In the genomic region with DNA sequence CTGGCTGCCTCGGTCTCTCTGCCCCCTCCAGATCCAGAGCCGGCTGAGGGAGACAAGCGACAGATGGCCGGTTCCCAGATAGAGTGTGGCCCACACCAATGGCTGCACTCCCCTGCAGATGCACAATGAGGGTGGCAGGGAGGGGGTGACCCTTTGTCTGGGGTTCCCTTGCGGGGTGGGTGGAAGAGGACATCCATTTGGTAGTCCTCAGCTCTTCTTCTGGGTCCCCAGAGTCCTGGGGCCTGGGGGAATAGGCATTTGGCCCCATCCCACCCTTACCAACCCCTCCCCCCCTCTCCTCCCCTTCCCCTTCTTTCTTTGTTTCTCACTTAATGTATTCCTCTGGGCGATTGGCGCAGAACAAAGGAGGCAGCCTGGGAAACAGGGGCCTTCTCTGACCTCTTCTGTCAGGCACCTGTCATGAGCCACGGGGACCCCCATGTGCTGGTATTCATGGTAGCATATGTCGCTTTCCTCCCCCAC, we compare ENCODE assay signal across 15 mouse cellular contexts. TPM values are rescaled to one million over a fixed set of nuclear protein-coding genes. Genes with fewer than 3 reads are reported as not detected.
DNase-seq lines count a peak whose midpoint lies in the region; ATAC-seq lines count a peak whose summit lies in the region.
"Had no signal": no experiment of that assay in that cellular context is flagged by ENCODE, and none has a peak within 500 bp of the region (broad histone marks: within the 10 kb centered on the region; RNA-seq: fewer than 3 reads in every experiment).

No protein-coding gene starts in this region.

- H3K4me2 ChIP-seq in forebrain, embryonic 16.5 days (ENCODE audit: low read length) = no peak overlapping the region
- H3K4me2 ChIP-seq in midbrain, embryonic 12.5 days (replicated peaks) = peak overlapping the region; percentile 26; the same call in 1 of the 2 replicates
- H3K4me2 ChIP-seq: kidney, embryonic 15.5 days; limb, embryonic 15.5 days had no signal

- ATAC-seq in forebrain, embryonic 16.5 days = peak; percentile 68
- peak; percentile 84 for ATAC-seq in midbrain, embryonic 12.5 days (ENCODE audit: low FRiP score, low read depth)
- ATAC-seq: lung, postnatal 0 days had no signal

- intact Hi-C loops in left cerebral cortex, postnatal 4 days (cut with DNase I) = no loop called here
- intact Hi-C loops in left cerebral cortex, postnatal 25 days (cut with DNase I) = loop anchor here (10.0 kb wide), 1 partner anchor 325 kb away; no protein-coding TSS in a partner anchor

- no peaks in the 10 kb centered on the region for H3K9me3 ChIP-seq in forebrain, embryonic 16.5 days (ENCODE audit: control insufficient read depth, low read length)
- no peaks in the 10 kb centered on the region for H3K9me3 ChIP-seq in midbrain, embryonic 12.5 days
- H3K9me3 ChIP-seq: kidney, embryonic 15.5 days; limb, embryonic 15.5 days had no signal

- peak; percentile 66 for DNase-seq in left cerebral cortex, postnatal 4 days
- DNase-seq in left cerebral cortex, postnatal 25 days (ENCODE audit: low spot score in 2 of 2) = no peak
- peak; percentile 95 for DNase-seq in retina, postnatal 1 day
- DNase-seq in right cerebral cortex, postnatal 10 days (ENCODE audit: low spot score in 2 of 2) = no peak
- DNase-seq in ovary, postnatal 10 days (ENCODE audit: low spot score) = no peak
- DNase-seq in urinary bladder, postnatal 25 days (ENCODE audit: low spot score) = no peak
- DNase-seq: cerebellum, adult 8-10 months; heart, adult 18-20 months; heart, postnatal 36 days; thymus, adult 18-20 months had no signal

- 5% methylated on average over 9 of the region's 9 CpGs for WGBS in forebrain, embryonic 16.5 days
- 13% methylated on average over 9 of the region's 9 CpGs for WGBS in midbrain, embryonic 12.5 days

- H3K27me3 ChIP-seq in forebrain, embryonic 16.5 days (replicated peaks; ENCODE audit: control insufficient read depth, insufficient read depth, low read length) = no peaks in the 10 kb centered on the region
- H3K27me3 ChIP-seq in midbrain, embryonic 12.5 days = no peaks in the 10 kb centered on the region
- H3K27me3 ChIP-seq: kidney, embryonic 15.5 days; limb, embryonic 15.5 days had no signal

- peaks cover 14% of the 10 kb centered on the region for H3K36me3 ChIP-seq in forebrain, embryonic 16.5 days (ENCODE audit: control insufficient read depth, insufficient read depth)
- peaks cover 61% of the 10 kb centered on the region for H3K36me3 ChIP-seq in midbrain, embryonic 12.5 days

- H3K4me1 ChIP-seq in forebrain, embryonic 16.5 days (replicated peaks; ENCODE audit: control insufficient read depth, insufficient read depth, low read length) = peaks cover 28% of the 10 kb centered on the region
- H3K4me1 ChIP-seq in midbrain, embryonic 12.5 days = peaks cover 59% of the 10 kb centered on the region

- 0 out of 2 replicates have a peak overlapping the region, but pooled peaks have one; percentile 26 for H3K9ac ChIP-seq in forebrain, embryonic 16.5 days (replicated peaks; ENCODE audit: low read depth, low read length)
- 0 out of 2 replicates have a peak overlapping the region, but pooled peaks have one; percentile 28 for H3K9ac ChIP-seq in midbrain, embryonic 12.5 days (replicated peaks)
- H3K9ac ChIP-seq: kidney, embryonic 15.5 days; limb, embryonic 15.5 days had no signal

- H3K27ac ChIP-seq in forebrain, embryonic 16.5 days (ENCODE audit: low read length) = peak overlapping the region; percentile 84
- peak overlapping the region; percentile 96 for H3K27ac ChIP-seq in midbrain, embryonic 12.5 days (replicated peaks)
- H3K27ac ChIP-seq: kidney, embryonic 15.5 days; limb, embryonic 15.5 days had no signal

- no peak overlapping the region for H3K4me3 ChIP-seq in forebrain, embryonic 16.5 days (replicated peaks; ENCODE audit: low read length)
- no peak overlapping the region for H3K4me3 ChIP-seq in midbrain, embryonic 12.5 days
- H3K4me3 ChIP-seq: kidney, embryonic 15.5 days; limb, embryonic 15.5 days had no signal

RNA-seq across cellular contexts. Expression of a gene that starts 34.7 kb away (rescaled TPM):
- 10 to 100 TPM; 52.0 to 56.3 TPM for total RNA-seq in left cerebral cortex, postnatal 4 days (2021)
- 10 to 100 TPM; 12.8 to 18.2 TPM for total RNA-seq in left cerebral cortex, postnatal 25 days (2021)
- polyA plus RNA-seq in forebrain, embryonic 16.5 days (2015; fragmentation: Nextera tagmentation; extraction: Ambion mirVana) = 16.0 and 17.9 TPM in 2 replicates
- 21.3 and 21.7 TPM in 2 replicates for polyA plus RNA-seq in midbrain, embryonic 12.5 days (2016; fragmentation: Nextera tagmentation; extraction: Ambion mirVana)

RNA-seq across cellular contexts. Expression of a gene that starts 49.8 kb away (rescaled TPM):
- 100 to 1,000 TPM; 103 to 109 TPM for total RNA-seq in left cerebral cortex, postnatal 4 days (2021)
- 10 to 100 TPM; 73.9 to 92.0 TPM for total RNA-seq in left cerebral cortex, postnatal 25 days (2021)
- polyA plus RNA-seq in forebrain, embryonic 16.5 days (2015; fragmentation: Nextera tagmentation; extraction: Ambion mirVana) = 42.5 and 50.6 TPM in 2 replicates
- polyA plus RNA-seq in midbrain, embryonic 12.5 days (2016; fragmentation: Nextera tagmentation; extraction: Ambion mirVana) = 50.1 and 56.4 TPM in 2 replicates

RNA-seq across cellular contexts. Expression of a gene that starts 50.8 kb away (rescaled TPM):
- 10 to 100 TPM; 44.0 to 45.4 TPM for total RNA-seq in left cerebral cortex, postnatal 4 days (2021)
- 10 to 100 TPM; 43.4 to 45.7 TPM for total RNA-seq in left cerebral cortex, postnatal 25 days (2021)
- polyA plus RNA-seq in forebrain, embryonic 16.5 days (2015; fragmentation: Nextera tagmentation; extraction: Ambion mirVana) = 36.3 and 40.3 TPM in 2 replicates
- 52.7 and 57.9 TPM in 2 replicates for polyA plus RNA-seq in midbrain, embryonic 12.5 days (2016; fragmentation: Nextera tagmentation; extraction: Ambion mirVana)

Comparison
In these comparisons a context has a peak if more than half of its experiments do, and no peak if none do; other contexts are left out.
1. DNase-seq: peak in left cerebral cortex, postnatal 4 days (single experiment) and retina, postnatal 1 day (single experiment); none in left cerebral cortex, postnatal 25 days (0 of 2), right cerebral cortex, postnatal 10 days (0 of 2), ovary, postnatal 10 days (single experiment) and urinary bladder, postnatal 25 days (single experiment).